Mouse (Mus musculus) frontal cortex, adult (tissue): ENCODE data around the gene Prr18.
A peak's percentile ranks its signal among the peaks of the same experiment; 100 is the strongest.
"Not testable (repeated sequence)": the region's sequence is repeated elsewhere in the genome, so short reads cannot be mapped to it uniquely, and the experiment has no call there.

Source experiments
- ATAC-seq: cut with Nextera tagmentation; 2 replicates; pipeline ENCODE4 v1.9.2; 2017; ENCODE audit warnings: mild to moderate bottlenecking, moderate library complexity, mixed read lengths; ENCODE audit not compliant: low TSS enrichment

Prr18 gene

GRCm38 (mm10) chr17:8337159-8337558 lies at the start of gene Prr18:
Prr18 (plus strand) TSS chr17:8337459.
- ATAC-seq: not testable (repeated sequence)

- ATAC-seq: no peak
Measured at GRCm38 (mm10) chr17:8289993-8290679, 47.1 kb upstream of the Prr18 start.

DNA sequence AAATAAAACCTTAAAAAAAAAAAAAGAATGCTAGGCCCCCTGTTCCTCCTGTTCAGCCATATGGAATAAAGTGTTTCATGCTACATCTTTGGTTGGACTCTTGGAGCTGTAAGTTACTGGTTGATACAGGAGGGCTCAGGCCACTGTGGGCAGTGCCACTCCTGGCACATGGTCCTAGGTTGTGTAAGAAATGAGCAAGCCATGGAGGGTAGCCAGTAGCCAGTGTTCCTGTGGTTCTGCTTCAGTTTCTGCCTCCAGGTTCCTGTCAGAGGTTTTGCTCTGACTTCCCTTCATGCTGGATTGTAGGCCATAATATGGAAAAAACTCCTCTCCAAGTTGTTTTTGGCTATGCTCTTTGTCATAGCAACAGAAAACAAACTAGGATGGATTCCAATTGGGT lies 46.5 kb upstream of the Prr18 start:
- no peak for ATAC-seq

- ATAC-seq: no peak
Measured at GRCm38 (mm10) chr17:8295825-8296224, 41.4 kb upstream of the Prr18 start.

- no peak for ATAC-seq
Measured at GRCm38 (mm10) chr17:8296313-8296844, 40.9 kb upstream of the Prr18 start.

- ATAC-seq: no peak
Measured at GRCm38 (mm10) chr17:8297746-8298145, 39.5 kb upstream of the Prr18 start.

DNA sequence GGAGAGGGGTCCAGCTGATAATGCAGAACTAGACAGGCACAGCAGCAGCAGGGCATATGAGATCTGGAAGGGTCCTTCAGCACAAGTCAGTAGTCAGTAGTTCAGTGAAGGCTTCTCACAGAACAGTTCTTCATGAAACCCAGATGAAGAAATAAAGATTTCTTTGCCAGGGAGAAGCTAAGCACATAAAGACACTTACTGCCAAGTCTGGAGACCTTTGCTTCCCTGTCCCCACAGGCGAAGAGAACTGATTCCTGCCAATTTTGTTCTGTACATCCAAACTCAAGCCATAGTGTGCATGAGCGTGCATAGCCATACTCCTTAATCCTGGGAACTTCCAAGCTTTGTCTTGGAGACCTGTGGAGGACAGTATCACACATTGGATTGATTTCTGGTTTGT lies 39.0 kb upstream of the Prr18 start:
- ATAC-seq: no peak

- peak; percentile 54; the same call in 1 of the 2 replicates for ATAC-seq
Measured at GRCm38 (mm10) chr17:8299524-8299923, 37.7 kb upstream of the Prr18 start.

GRCm38 (mm10) chr17:8301515-8301914 lies 35.7 kb upstream of the Prr18 start:
- no peak for ATAC-seq

GRCm38 (mm10) chr17:8302772-8303438 lies 34.4 kb upstream of the Prr18 start:
- ATAC-seq: peak; percentile 60; the same call in 1 of the 2 replicates

DNA sequence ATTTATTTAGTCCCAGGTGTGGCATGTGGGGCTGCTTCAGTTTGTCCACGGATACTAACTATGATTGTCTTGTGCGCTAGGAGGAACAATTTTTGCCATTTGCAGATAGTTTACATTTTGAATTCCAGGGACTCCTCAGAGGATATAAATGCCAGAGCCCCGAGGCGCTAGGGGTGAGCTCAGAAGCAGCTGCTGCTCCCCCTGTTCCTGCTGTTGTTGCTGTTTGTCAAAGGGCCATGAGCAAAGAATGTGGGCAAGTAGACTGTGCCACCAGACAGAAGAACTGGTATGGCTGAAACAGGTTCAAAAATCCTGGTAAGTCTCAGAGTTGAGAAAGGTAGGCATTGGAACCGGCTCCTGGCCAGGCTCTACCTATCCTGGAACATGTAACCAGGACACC lies 33.6 kb upstream of the Prr18 start:
- no peak for ATAC-seq

DNA sequence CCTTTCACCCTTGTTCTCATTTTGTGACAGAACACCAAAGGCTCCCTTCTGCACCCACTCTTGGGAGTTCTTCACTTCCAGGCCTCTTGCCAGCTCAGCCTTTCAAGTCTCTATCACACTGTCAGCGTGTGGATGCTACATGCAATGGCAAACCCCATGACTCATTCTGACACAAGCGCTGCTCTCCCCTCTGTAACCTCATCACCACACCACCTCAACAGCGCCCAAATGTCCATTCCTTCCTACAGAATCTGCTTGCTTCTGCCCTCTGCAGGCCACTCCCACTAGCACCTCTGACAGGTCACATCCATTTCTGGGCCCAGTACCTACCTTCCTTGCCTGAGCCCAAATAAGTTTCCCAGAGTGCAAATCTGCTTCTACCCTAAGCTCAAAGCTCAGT lies 31.5 kb upstream of the Prr18 start:
- 0 out of 2 replicates have a peak, but pooled peaks have one; percentile 12 for ATAC-seq

- peak; percentile 96 for ATAC-seq
Measured at GRCm38 (mm10) chr17:8310838-8311614, 26.2 kb upstream of the Prr18 start, which contains the start of gene Sft2d1. Sft2d1 (plus strand) TSS chr17:8311102.

GRCm38 (mm10) chr17:8311751-8312150 lies 25.5 kb upstream of the Prr18 start:
- ATAC-seq: no peak

- no peak for ATAC-seq
Measured at GRCm38 (mm10) chr17:8313976-8314375, 23.3 kb upstream of the Prr18 start.

DNA sequence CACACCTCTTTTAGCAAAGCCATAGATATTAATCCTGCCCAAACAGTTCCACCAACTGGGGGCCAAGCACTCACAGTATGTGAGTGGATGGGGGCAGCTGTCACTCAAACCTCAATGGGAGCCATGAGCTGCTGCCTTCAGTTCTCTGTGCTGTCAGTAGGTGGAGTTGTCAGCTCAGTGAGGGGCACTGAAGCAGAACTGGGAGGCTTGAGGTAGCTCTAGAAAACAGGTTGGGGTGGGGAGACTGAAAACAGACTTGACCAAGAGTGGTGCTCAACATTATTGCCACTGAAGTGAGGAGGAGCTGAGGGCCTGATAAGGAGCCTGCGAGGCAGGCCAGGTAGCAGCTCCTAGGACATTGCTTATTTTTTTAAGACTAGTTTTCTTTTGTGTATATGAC lies 21.0 kb upstream of the Prr18 start:
- peak; percentile 65 for ATAC-seq

DNA sequence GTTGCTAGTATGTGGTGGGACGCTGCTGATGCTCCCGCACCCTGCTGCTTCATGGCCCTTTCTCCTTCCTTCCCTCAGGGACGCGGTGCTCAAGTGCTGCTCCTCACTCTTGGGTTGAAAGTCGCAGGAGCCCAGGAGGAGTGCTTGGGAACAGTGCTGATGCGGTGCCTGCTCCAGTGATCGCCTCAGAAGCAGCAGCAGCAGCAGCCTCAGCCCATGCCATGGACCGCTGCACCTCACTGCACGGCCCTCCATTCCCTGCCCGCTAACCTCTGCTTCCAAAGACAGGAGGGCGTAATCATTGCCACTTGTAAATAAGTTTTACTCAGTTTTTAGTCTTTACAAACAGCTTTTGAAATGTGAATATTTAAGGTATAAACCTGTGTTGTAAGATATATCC lies 10.4 kb upstream of the Prr18 start:
- not testable (repeated sequence) for ATAC-seq

DNA sequence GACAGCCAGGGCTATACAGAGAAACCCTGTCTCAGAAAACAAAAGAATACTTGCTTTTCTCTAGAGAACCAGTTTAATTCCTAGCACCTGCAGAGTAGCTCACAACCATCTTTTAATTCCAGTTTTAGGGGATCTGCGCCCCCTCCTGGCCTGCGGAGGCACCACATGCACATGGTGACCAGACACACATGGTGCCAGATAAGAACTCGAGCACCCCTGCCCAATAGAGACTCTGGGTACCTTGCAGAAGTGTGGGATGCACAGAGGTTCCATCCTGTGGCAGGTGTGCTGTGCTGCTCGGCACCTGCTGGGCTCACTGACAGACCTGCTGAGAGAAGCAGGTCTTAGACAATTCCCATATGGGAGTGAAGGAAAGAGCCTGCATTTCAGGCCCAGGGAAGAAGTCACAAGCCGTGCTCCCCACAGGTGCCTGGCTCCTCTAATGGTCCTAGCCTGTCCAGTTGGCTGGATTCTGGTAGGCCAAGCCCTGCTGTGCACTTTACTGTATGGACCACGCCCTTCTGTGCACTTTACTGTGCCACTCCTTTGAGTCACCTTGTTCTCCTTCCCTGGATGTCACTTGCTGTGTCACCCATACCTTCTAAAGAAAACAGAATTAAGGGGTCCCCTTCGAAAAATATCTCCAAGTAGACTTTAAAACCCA lies 8.6 kb upstream of the Prr18 start:
- no peak for ATAC-seq

GRCm38 (mm10) chr17:8330602-8331001 lies 6.7 kb upstream of the Prr18 start:
- ATAC-seq: no peak

DNA sequence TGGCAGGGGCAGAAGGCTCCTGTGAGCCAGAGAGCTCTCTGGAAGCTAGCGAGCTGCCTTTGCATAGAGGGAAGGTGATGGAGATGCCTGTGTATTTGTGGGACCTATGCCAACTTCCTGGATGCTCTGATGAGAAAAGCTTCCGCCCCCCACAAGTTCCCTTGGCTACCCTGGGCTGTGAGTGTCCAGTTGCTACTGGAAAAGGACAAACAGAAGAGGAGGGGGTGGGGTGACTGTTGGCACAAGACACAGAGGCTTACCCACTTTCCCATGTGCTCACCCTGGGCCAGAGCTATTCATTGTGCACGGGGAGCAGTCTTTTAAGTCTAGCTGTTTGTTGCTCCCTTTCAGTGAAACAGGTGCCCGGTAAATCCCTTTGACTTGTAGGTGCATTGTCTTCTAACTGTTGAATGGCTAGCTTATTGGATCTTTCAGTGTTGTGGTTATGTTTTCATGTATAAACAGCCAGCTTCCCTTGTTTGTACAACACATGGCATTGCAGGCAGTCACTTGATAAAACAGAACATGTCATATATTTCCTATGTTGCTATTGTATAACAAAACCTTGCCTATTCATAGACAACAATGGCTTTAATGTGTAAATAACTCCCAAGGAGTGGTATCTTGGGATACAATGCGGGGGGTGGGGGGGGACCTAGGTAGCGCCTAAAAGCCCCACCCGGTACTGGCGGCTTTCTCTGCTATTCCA lies 2.6 kb downstream of the Prr18 start:
- ATAC-seq: no peak
